Mouse (Mus musculus): Measurements from ENCODE around the gene Actr3. TPM values are rescaled to one million over a fixed set of nuclear protein-coding genes. Genes with fewer than 3 reads are reported as not detected.
"Not testable (repeated sequence)": the region's sequence is repeated elsewhere in the genome, so short reads cannot be mapped to it uniquely, and the experiment has no call there.

Actr3 gene
- total RNA-seq, 2 experiments from 2014 or later = 150 to 185 TPM

- no peak for DNase-seq
Measured at GRCm38 (mm10) chr1:125441251-125441650, 5.7 kb upstream of the Actr3 start.

GRCm38 (mm10) chr1:125439556-125439955 is 4.0 kb upstream of the Actr3 start:
- DNase-seq = no peak
- intact Hi-C loops (cut with DNase I) = no loop called here

More at GRCm38 (mm10) chr1:125441251-125441650, 5.7 kb upstream of the Actr3 start:
- intact Hi-C loops (cut with DNase I) = no loop called here

DNA sequence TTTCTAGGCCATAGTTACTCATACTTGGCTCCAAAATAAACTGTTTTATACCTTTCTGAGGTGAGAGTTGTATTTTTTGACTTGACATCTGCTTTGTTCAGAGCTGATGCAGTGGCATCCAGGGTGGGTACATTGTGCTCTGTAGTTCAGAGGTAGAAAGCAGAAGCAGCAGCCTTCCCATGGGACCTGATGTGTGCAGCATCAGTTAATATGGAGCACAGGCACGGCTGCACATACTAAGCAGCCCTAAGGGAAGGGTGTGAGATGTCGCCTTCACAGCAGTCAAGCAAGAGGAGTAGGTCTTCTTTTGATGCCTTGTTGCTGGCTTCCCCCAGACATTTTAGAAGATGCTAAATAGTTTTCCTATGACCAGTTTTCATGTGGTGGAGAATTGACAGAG is 3.3 kb upstream of the Actr3 start:
- intact Hi-C loops (cut with DNase I) = no loop called here
- no peak for DNase-seq

DNA sequence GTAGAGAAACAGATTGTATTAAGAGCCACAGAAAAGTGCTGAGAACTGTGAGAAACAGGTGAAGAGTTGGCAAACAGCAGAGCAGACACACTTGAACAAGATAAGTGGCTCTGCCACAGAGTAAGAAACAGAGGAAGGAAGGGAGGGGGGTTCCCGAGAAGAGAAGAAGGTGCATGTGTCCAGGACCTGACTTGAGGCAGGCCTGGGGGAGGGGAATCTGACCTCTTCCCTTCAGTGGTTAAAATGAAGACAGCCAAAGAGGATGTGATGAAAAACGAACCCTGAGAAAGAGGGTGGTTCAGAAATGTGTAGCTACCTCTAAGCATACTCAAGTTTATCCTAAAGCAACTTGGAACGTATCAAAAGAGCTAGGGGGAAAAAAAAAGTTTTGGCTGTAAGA is 2.4 kb upstream of the Actr3 start:
- DNase-seq = no peak
- intact Hi-C loops (cut with DNase I) = no loop called here

DNA sequence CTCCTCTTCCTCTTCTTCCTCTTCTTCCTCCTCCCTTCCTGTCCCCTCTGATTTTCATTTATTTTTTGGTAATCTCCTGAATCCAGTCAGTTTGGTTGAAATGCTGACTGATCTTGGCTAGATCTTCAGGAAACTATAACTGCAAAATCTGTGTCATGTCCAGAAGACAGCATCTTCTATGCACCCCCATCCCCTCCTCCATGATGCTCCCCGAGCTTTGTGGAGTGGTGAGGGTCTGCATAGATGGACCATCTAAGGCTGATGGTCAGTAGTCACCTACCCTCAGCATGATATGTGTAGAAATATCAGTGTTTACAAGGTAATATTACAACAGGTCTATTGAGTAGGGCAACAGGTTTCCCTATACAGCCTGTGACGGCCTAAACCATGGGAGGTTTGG is 1.6 kb upstream of the Actr3 start:
- DNase-seq = no peak
- intact Hi-C loops (cut with DNase I) = no loop called here

DNA sequence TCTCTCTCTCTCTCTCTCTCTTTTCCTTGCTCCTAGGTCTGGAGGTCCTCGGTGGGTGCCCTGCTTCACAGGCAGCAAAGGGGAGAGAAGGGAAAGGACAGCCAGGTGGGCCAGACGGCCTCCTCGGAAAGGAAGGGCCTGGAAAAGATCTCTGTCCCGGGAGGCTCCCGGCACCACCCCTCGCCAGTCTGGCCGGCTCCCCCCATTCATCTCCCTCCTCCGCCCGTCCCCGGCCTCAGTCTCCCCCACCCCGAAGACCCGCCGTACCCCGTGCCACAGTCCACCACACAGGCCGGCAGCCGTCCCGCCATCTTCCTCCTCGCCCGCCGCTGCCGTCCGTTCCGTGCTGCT is 534 bp downstream of the Actr3 start:
- intact Hi-C loops (cut with DNase I) = loop anchor here (2.0 kb wide), 1 partner anchor 126 kb away; the partner anchor contains the start of gene Slc35f5
- DNase-seq = no peak

- peak; percentile 45 to 56 for DNase-seq
- intact Hi-C loops (cut with DNase I) = loop anchor here (2.0 to 5.0 kb wide), 2 partner anchors 37 to 126 kb away; partner anchors contain the start of gene Slc35f5
Measured at GRCm38 (mm10) chr1:125434485-125435001, 984 bp downstream of the Actr3 start.

GRCm38 (mm10) chr1:125431286-125431685 is 4.2 kb downstream of the Actr3 start:
- DNase-seq = no peak
- intact Hi-C loops (cut with DNase I) = loop anchor here (5.0 kb wide), 1 partner anchor 34 kb away; no protein-coding TSS in a partner anchor

DNA sequence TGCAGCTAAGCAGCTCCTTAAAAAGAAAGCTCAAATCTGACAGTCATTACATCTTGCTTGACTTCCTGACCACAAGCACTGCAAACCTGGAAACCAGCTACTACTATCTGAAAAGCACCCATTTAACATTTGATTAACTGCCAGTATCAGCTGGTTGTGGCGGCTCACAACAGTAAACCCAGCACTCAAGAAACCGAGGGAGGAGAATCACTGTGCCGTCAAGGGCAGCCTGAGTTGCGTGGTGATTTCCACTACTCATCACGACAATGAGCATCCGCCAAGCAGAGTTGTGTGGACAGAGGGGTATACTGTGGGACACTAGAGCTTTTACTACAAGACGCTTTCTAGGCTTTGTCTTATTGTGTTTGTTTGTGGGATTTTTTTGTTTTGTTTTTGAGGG is 4.8 kb downstream of the Actr3 start:
- peak in 1 of 2 experiments; percentile 5 for DNase-seq
- intact Hi-C loops (cut with DNase I) = loop anchor here (5.0 kb wide), 1 partner anchor 33 kb away; no protein-coding TSS in a partner anchor

- DNase-seq = no peak
- intact Hi-C loops (cut with DNase I) = loop anchor here (5.0 kb wide), 1 partner anchor 33 kb away; no protein-coding TSS in a partner anchor
Measured at GRCm38 (mm10) chr1:125429984-125430383, 5.5 kb downstream of the Actr3 start.

- DNase-seq = no peak
- intact Hi-C loops (cut with DNase I) = no loop called here
Measured at GRCm38 (mm10) chr1:125428315-125428714, 7.2 kb downstream of the Actr3 start.

DNA sequence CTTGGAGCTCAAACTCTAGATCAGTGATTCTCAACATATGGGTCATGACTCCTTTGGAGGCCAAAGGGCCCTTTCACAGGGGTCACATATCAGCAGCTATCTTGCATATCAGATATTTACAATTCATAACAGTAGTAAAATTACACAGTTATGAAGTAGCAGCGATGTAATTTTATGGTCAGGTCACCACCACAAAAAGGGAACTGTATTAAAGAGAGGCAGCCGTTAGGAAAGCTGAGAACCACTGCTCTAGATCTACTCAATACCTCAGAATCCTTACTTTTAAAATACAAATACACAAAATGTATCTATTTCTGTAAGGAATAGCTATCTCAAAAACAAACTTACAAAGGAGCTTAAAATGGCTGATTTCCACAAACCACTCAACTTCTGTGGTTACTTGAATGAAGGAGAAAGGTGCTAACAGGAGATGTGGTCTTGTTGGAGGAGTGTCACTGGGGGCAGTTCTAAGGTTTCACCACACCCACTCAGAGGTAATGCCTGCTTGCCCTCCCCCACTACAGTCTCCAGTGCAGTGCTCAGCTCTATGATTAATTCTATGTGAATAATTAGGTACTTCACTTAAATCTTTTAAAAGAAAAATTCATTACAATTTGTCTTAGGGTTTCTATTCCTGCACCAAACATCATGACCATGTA is 9.0 kb downstream of the Actr3 start:
- no peak for DNase-seq
- intact Hi-C loops (cut with DNase I) = no loop called here

GRCm38 (mm10) chr1:125419906-125420305 is 15.6 kb downstream of the Actr3 start:
- DNase-seq = no peak
- intact Hi-C loops (cut with DNase I) = no loop called here

DNA sequence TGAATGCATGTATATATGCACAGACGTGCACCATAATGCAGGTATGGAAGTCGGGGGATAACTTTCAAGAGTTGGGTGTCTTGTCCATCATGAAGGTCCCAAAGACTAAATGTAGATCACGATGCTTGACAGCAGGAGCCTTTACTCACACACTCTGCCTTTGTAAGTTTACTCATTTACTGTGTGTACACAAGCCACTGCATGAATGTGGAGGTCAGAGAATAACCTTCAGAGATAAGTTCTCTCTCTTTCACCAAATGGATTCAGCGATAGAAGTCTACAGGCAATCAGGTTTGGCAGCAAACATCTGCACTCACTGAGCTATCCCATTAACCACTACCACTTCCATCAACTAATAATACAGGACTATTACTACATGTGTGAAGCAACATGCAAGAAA is 16.8 kb downstream of the Actr3 start:
- intact Hi-C loops (cut with DNase I) = no loop called here
- no peak for DNase-seq

- intact Hi-C loops (cut with DNase I) = no loop called here
- no peak for DNase-seq
Measured at GRCm38 (mm10) chr1:125407220-125407619, 28.3 kb downstream of the Actr3 start.

GRCm38 (mm10) chr1:125395391-125395790 is 40.1 kb downstream of the Actr3 start:
- DNase-seq = no peak
- intact Hi-C loops (cut with DNase I) = loop anchor here (5.0 kb wide), 1 partner anchor 37 kb away; no protein-coding TSS in a partner anchor

- intact Hi-C loops (cut with DNase I); DNase-seq: not testable (repeated sequence)
Measured at GRCm38 (mm10) chr1:125393324-125393723, 42.2 kb downstream of the Actr3 start.

DNA sequence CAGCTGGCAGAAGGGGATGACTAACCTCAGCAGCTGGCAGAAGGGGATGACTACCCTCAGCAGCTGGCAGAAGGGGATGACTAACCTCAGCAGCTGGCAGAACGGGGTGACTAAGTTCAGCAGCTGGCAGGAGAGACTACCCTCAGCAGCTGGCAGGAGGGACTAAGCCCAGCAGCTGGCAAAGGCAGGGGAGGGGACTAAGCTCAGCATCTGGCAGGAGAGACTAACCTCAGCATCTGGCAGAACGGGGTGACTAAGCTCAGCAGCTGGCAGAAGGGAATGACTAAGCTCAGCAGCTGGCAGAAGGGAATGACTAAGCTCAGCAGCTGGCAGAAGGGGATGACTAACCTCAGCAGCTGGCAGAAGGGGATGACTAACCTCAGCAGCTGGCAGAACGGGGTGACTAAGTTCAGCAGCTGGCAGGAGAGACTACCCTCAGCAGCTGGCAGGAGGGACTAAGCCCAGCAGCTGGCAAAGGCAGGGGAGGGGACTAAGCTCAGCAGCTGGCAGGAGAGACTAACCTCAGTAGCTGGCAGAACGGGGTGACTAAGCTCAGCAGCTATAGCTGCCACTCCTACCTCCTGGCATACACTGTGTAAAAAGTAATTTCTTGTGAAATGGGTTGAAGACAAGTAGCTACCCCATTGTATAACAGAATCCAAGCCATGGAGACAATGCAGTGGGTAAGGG is 45.3 kb downstream of the Actr3 start:
- intact Hi-C loops (cut with DNase I); DNase-seq: not testable (repeated sequence)

GRCm38 (mm10) chr1:125389634-125390033 is 45.9 kb downstream of the Actr3 start:
- DNase-seq = not testable (repeated sequence)
- intact Hi-C loops (cut with DNase I) = loop anchor here (5.0 kb wide), 1 partner anchor 183 kb away; no protein-coding TSS in a partner anchor

- intact Hi-C loops (cut with DNase I) = loop anchor here (5.0 kb wide), 1 partner anchor 184 kb away; no protein-coding TSS in a partner anchor
- DNase-seq = no peak
Measured at GRCm38 (mm10) chr1:125388370-125388769, 47.2 kb downstream of the Actr3 start.

DNA sequence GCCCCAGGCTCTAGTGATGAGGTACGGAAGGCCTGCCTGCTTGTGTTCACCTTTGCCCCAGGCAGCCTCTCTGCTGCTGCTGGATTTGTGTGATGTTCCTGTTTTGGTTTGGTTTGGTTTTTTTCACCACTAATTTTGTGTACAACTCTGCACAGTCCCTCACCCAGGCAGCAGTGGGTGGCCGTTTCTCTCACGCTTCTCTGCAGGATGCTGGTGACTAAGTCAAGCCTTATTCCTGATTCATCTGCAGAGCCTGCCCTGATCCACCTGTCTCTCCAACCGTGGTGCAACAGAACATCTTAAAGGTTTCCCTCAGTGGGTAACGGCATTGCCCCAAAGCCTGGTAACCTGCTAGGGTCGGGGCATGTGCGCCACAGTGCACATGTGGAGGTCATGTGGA is 49.3 kb downstream of the Actr3 start:
- intact Hi-C loops (cut with DNase I) = loop anchor here (5.0 kb wide), 1 partner anchor 186 kb away; no protein-coding TSS in a partner anchor
- DNase-seq = no peak
